Comparison of ENCODE assay signal across 22 mouse cellular contexts in the genomic region with DNA sequence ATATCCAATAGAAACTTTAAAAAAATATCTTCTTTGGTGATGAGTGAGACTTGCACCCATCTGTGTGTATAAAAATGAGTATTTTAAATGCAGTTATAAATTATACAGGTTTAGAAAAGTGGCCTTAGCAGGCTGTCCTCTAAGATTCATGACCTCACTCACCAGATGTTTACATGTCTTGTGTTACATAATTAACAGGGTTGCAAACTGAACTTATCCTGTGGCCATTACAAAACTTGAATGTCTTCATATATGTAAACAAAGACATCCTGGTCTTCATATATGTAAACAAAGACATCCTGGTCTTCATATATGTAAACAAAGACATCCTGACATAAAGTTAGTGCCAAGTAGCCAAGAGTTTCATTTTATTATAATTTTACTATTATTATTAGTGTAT.
"Had no signal": no experiment of that assay in that cellular context is flagged by ENCODE, and none has a peak within 500 bp of the region (broad histone marks: within the 10 kb centered on the region; RNA-seq: fewer than 3 reads in every experiment).

No protein-coding gene starts in this region.

- H3K9ac ChIP-seq: heart, embryonic 13.5 days; heart, embryonic 15.5 days; hindbrain, embryonic 13.5 days; hindbrain, embryonic 15.5 days; limb, embryonic 12.5 days had no signal

- H3K4me2 ChIP-seq: heart, embryonic 11.5 days; heart, embryonic 13.5 days; heart, embryonic 15.5 days; hindbrain, embryonic 13.5 days; hindbrain, embryonic 15.5 days; limb, embryonic 12.5 days had no signal

- DNase-seq: gastrocnemius, postnatal 14 days; gastrocnemius, postnatal 36 days; heart, adult 11 months; heart, adult 2 months; heart, postnatal 14 days; heart, postnatal 36 days; kidney, adult 18-20 months; kidney, adult 8-10 months; kidney, postnatal 10 days; kidney, postnatal 25 days; kidney, postnatal 4 days had no signal

- H3K4me1 ChIP-seq: heart, embryonic 13.5 days; heart, embryonic 15.5 days; hindbrain, embryonic 13.5 days; hindbrain, embryonic 15.5 days; limb, embryonic 10.5 days; limb, embryonic 12.5 days had no signal

- ATAC-seq: forebrain, embryonic 16.5 days; hindbrain, postnatal 0 days had no signal

- H3K36me3 ChIP-seq: heart, embryonic 13.5 days; heart, embryonic 15.5 days; hindbrain, embryonic 13.5 days; hindbrain, embryonic 15.5 days; limb, embryonic 10.5 days; limb, embryonic 12.5 days had no signal

- H3K27me3 ChIP-seq: heart, embryonic 13.5 days; heart, embryonic 15.5 days; hindbrain, embryonic 13.5 days; hindbrain, embryonic 15.5 days; limb, embryonic 12.5 days had no signal

- H3K9me3 ChIP-seq: heart, embryonic 13.5 days; heart, embryonic 15.5 days; hindbrain, embryonic 13.5 days; hindbrain, embryonic 15.5 days; limb, embryonic 10.5 days; limb, embryonic 12.5 days had no signal

- H3K27ac ChIP-seq: heart, adult 2 months; heart, embryonic 13.5 days; heart, embryonic 15.5 days; hindbrain, embryonic 13.5 days; hindbrain, embryonic 15.5 days; hindbrain, postnatal 0 days; layer of hippocampus, adult 2 months; left cerebral cortex, adult 2 months; limb, embryonic 10.5 days; limb, embryonic 12.5 days had no signal

- H3K4me3 ChIP-seq: heart, adult 2 months; heart, embryonic 13.5 days; heart, embryonic 15.5 days; hindbrain, embryonic 13.5 days; hindbrain, embryonic 15.5 days; layer of hippocampus, adult 2 months; left cerebral cortex, adult 2 months; limb, embryonic 10.5 days; limb, embryonic 12.5 days had no signal
